Mouse (Mus musculus): ENCODE results near the gene 4930415O20Rik. TPM values are rescaled to one million over a fixed set of nuclear protein-coding genes. Genes with fewer than 3 reads are reported as not detected.
A peak's percentile ranks its signal among the peaks of the same experiment; 100 is the strongest.

The 4930415O20Rik gene
- total and polyA plus RNA-seq, 2 experiments from 2014 or later: not detected

- no peaks in the 10 kb centered on the region for H3K27me3 ChIP-seq (ENCODE audit: insufficient read depth, low read length)
- peaks cover 18% of the 10 kb centered on the region for H3K36me3 ChIP-seq (ENCODE audit: insufficient read depth, low read length)
- TF ChIP-seq CTCF (IDR thresholded peaks at IDR 0.05; ENCODE audit: low read depth): no peak
- no peaks in the 10 kb centered on the region for H3K9me3 ChIP-seq (ENCODE audit: low read length)
- peaks cover 4% of the 10 kb centered on the region for H3K4me1 ChIP-seq (ENCODE audit: insufficient read depth, low read length)
- DNase-seq (ENCODE audit: low spot score): peak; percentile 7
- WGBS: 0% methylated on average over 18 of the region's 18 CpGs
- H3K4me3 ChIP-seq (ENCODE audit: low read length): peak overlapping the region; percentile 84
- ATAC-seq: no peak
- H3K4me2 ChIP-seq (ENCODE audit: low read depth, low read length): peak overlapping the region; percentile 91
- peak overlapping the region; percentile 100; the same call in 1 of the 2 replicates for H3K27ac ChIP-seq
- H3K9ac ChIP-seq (replicated peaks; ENCODE audit: low read length): peak overlapping the region; percentile 94
Observed at GRCm38 (mm10) chr15:98533035-98533531, 37.7 kb upstream of the 4930415O20Rik start.

- Histone ChIP-seq H3K27me3 (ENCODE audit: insufficient read depth, low read length) (no peaks in the 10 kb centered on the region), H3K36me3 (ENCODE audit: insufficient read depth, low read length) (peaks cover 13% of the 10 kb centered on the region), H3K4me1 (ENCODE audit: insufficient read depth, low read length) (peaks cover 4% of the 10 kb centered on the region), H3K9me3 (ENCODE audit: low read length) (no peaks in the 10 kb centered on the region), H3K9ac (replicated peaks; ENCODE audit: low read length) (peak within 1 kb of the TSS; percentile 94), H3K27ac (peak within 1 kb of the TSS; percentile 100), H3K4me2 (ENCODE audit: low read depth, low read length) (peak within 1 kb of the TSS; percentile 91), H3K4me3 (ENCODE audit: low read length) (peak within 1 kb of the TSS; percentile 84)
- DNase-seq (ENCODE audit: low spot score) (peak; percentile 99), ATAC-seq (peak; percentile 100)
- peak; percentile 28; the same call in 1 of the 2 replicates for TF ChIP-seq CTCF (IDR thresholded peaks at IDR 0.05; ENCODE audit: low read depth)
- WGBS: 0% methylated on average over 61 of the region's 70 CpGs
Observed at GRCm38 (mm10) chr15:98533881-98534627, 36.8 kb upstream of the 4930415O20Rik start, which contains the start of gene Kansl2. Gene Kansl2 (minus strand): TSS chr15:98534264.

- DNase-seq (ENCODE audit: low spot score): no peak
- no peaks in the 10 kb centered on the region for H3K9me3 ChIP-seq (ENCODE audit: low read length)
- no peak overlapping the region for H3K27ac ChIP-seq
- 86% methylated on average over 4 of the region's 4 CpGs for WGBS
- H3K4me2 ChIP-seq (ENCODE audit: low read depth, low read length): no peak overlapping the region
- H3K36me3 ChIP-seq (ENCODE audit: insufficient read depth, low read length): peaks cover 9% of the 10 kb centered on the region; the same call in 1 of the 2 replicates
- no peak for TF ChIP-seq CTCF (IDR thresholded peaks at IDR 0.05; ENCODE audit: low read depth)
- H3K4me1 ChIP-seq (ENCODE audit: insufficient read depth, low read length): peaks cover 4% of the 10 kb centered on the region
- H3K27me3 ChIP-seq (ENCODE audit: insufficient read depth, low read length): no peaks in the 10 kb centered on the region
- ATAC-seq: no peak
- H3K4me3 ChIP-seq (ENCODE audit: low read length): no peak overlapping the region
- H3K9ac ChIP-seq (replicated peaks; ENCODE audit: low read length): no peak overlapping the region
Observed at GRCm38 (mm10) chr15:98535921-98536320, 34.9 kb upstream of the 4930415O20Rik start.

- Histone ChIP-seq H3K27me3 (ENCODE audit: insufficient read depth, low read length) (no peaks in the 10 kb centered on the region), H3K4me1 (ENCODE audit: insufficient read depth, low read length) (peaks cover 4% of the 10 kb centered on the region), H3K4me2 (ENCODE audit: low read depth, low read length) (no peak overlapping the region), H3K9ac (replicated peaks; ENCODE audit: low read length) (no peak overlapping the region), H3K4me3 (ENCODE audit: low read length) (no peak overlapping the region), H3K36me3 (ENCODE audit: insufficient read depth, low read length) (peaks cover 7% of the 10 kb centered on the region; the same call in 1 of the 2 replicates), H3K9me3 (ENCODE audit: low read length) (no peaks in the 10 kb centered on the region), H3K27ac (no peak overlapping the region)
- DNase-seq (ENCODE audit: low spot score): no peak
- WGBS: 88% methylated on average over 8 of the region's 8 CpGs
- TF ChIP-seq CTCF (IDR thresholded peaks at IDR 0.05; ENCODE audit: low read depth): no peak
- ATAC-seq: no peak
Observed at GRCm38 (mm10) chr15:98536828-98537510, 33.8 kb upstream of the 4930415O20Rik start.

GRCm38 (mm10) chr15:98537923-98538322 lies 32.9 kb upstream of the 4930415O20Rik start:
- H3K4me2 ChIP-seq (ENCODE audit: low read depth, low read length): no peak overlapping the region
- H3K9me3 ChIP-seq (ENCODE audit: low read length): no peaks in the 10 kb centered on the region
- H3K4me3 ChIP-seq (ENCODE audit: low read length): no peak overlapping the region
- ATAC-seq: no peak
- no peak for TF ChIP-seq CTCF (IDR thresholded peaks at IDR 0.05; ENCODE audit: low read depth)
- no peaks in the 10 kb centered on the region for H3K4me1 ChIP-seq (ENCODE audit: insufficient read depth, low read length)
- H3K27ac ChIP-seq: no peak overlapping the region
- H3K36me3 ChIP-seq (ENCODE audit: insufficient read depth, low read length): peaks cover 14% of the 10 kb centered on the region; the same call in 1 of the 2 replicates
- H3K9ac ChIP-seq (replicated peaks; ENCODE audit: low read length): no peak overlapping the region
- no peak for DNase-seq (ENCODE audit: low spot score)
- WGBS: 70% methylated on average over 4 of the region's 4 CpGs
- H3K27me3 ChIP-seq (ENCODE audit: insufficient read depth, low read length): no peaks in the 10 kb centered on the region

- Histone ChIP-seq H3K4me3 (ENCODE audit: low read length) (no peak overlapping the region), H3K27me3 (ENCODE audit: insufficient read depth, low read length) (no peaks in the 10 kb centered on the region), H3K4me2 (ENCODE audit: low read depth, low read length) (no peak overlapping the region), H3K36me3 (ENCODE audit: insufficient read depth, low read length) (peaks cover 44% of the 10 kb centered on the region), H3K27ac (no peak overlapping the region), H3K9me3 (ENCODE audit: low read length) (no peaks in the 10 kb centered on the region), H3K9ac (replicated peaks; ENCODE audit: low read length) (no peak overlapping the region), H3K4me1 (ENCODE audit: insufficient read depth, low read length) (no peaks in the 10 kb centered on the region)
- DNase-seq (ENCODE audit: low spot score) (no peak), ATAC-seq (no peak)
- no peak for TF ChIP-seq CTCF (IDR thresholded peaks at IDR 0.05; ENCODE audit: low read depth)
- WGBS: 85% methylated on average over 6 of the region's 6 CpGs
Observed at GRCm38 (mm10) chr15:98541064-98541463, 29.7 kb upstream of the 4930415O20Rik start.

Data from hindbrain, postnatal 0 days (tissue).